Mouse (Mus musculus) Patski (cell line): ENCODE data around the gene Sdc3. TPM values are rescaled to one million over a fixed set of nuclear protein-coding genes. Genes with fewer than 3 reads are reported as not detected.

ENCODE experiments used
- ATAC-seq: fragments of 100-300 bp; one replicate; pipeline ENCODE4 v1.8.0; 2021
- CTCF ChIA-PET: fragments of 350-600 bp; sonication (Branson Sonifier 250); formaldehyde crosslinking; loops from one replicate; lab custom pipeline; 2022; ENCODE audit warnings: inconsistent platforms; lab: Charles Lee
- POLR2A ChIA-PET: fragments of 350-600 bp; sonication (Branson Sonifier 250); formaldehyde crosslinking; loops from one replicate; lab custom pipeline; 2022; ENCODE audit warnings: antibody characterized with exemption, inconsistent platforms; lab: Charles Lee
- DNase-seq: peaks from one replicate; pipeline ENCODE4 v3.0.0-alpha.2; 2011; ENCODE audit warnings: low read depth, low spot score
- H3K27me3 ChIP-seq: fragments of 371-371 bp; one replicate; pipeline ENCODE4 v1.5.1; 2021
- CTCF ChIP-seq: fragments of 100-300 bp; IDR thresholded peaks from one replicate; pipeline ENCODE4 v1.5.1; 2021
- in situ Hi-C: fragments of 300-500 bp; cut with MboI; formaldehyde crosslinking; loops from 3 replicates; pipeline ENCODE4 v1.11.1; 2018; ENCODE audit warnings: low pct_unique_long_range_greater_than_20kb, mixed read lengths
- polyA plus RNA-seq: library from polyadenylated mRNA; unstranded; gene quantifications from one replicate; pipeline ENCODE4 v1.2.3, GENCODE M21; 2021

The Sdc3 gene
- polyA plus RNA-seq, 1 experiment from 2014 or later: 39.8 TPM

GRCm38 (mm10) chr4:130765399-130766160, 26.8 kb upstream of the Sdc3 start:
- in situ Hi-C loops: no loop called here
- TF ChIP-seq CTCF: no peak
- ChIA-PET CTCF (interaction anchor here (0.9 kb wide), 1 partner anchor 13 kb away, joined by 4 read pairs; no protein-coding TSS in a partner anchor), POLR2A (no interaction called here)
- H3K27me3 ChIP-seq: no peaks in the 10 kb centered on the region
- peak; percentile 47 for ATAC-seq
- DNase-seq: peak; percentile 64

- CTCF ChIA-PET: interaction anchor here (1.1 kb wide), 1 partner anchor 9 kb away, joined by 3 read pairs; no protein-coding TSS in a partner anchor
- H3K27me3 ChIP-seq: no peaks in the 10 kb centered on the region
- POLR2A ChIA-PET: no interaction called here
- no peak for DNase-seq
- in situ Hi-C loops: no loop called here
- no peak for TF ChIP-seq CTCF
- no peak for ATAC-seq
Measured at GRCm38 (mm10) chr4:130766387-130766786, 25.9 kb upstream of the Sdc3 start.

DNA sequence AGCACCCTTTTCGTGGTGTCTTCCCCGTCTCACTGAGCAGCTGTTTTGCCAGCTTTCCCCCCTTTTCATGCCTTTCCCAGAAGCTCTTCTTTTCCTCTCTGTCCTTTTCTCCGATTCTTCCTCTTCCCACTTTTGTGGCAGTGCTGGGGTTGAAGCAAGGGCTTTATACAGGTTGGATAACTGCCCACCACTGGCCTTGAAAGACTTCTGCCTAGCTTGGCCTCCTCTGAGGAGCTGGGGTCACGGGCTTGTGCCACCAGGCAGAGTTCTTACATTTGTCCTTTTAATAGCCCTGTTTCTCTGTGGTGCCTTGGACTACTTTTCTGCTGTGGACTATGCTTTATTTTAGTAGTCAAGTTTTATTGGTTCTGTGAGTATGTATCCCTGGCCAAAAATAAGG, 25.4 kb upstream of the Sdc3 start:
- in situ Hi-C loops: no loop called here
- no peak for ATAC-seq
- DNase-seq: no peak
- H3K27me3 ChIP-seq: no peaks in the 10 kb centered on the region
- no peak for TF ChIP-seq CTCF
- CTCF ChIA-PET: interaction anchor here (1.1 kb wide), 1 partner anchor 10 kb away, joined by 3 read pairs; no protein-coding TSS in a partner anchor
- POLR2A ChIA-PET: no interaction called here

DNA sequence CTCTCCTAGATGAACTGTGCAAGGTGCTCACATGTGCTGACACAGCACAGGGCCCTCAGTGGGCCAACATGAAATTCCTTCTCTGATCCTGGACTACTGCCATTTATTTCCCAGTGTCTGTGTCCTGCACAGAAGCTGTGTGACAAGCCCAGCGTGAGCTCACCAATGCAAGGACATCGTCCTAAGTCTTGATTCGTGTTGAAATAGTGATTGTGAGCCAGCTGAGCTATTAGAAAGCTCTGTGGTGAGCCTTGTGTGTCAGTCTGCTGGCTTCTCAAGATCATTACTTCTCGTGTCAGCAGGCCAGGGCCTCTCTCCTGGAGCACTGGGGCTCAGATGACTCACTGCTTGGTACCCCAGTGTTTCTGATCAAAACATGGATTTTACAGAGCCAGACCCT, 18.4 kb upstream of the Sdc3 start:
- no peaks in the 10 kb centered on the region for H3K27me3 ChIP-seq
- in situ Hi-C loops: no loop called here
- ATAC-seq (no peak), DNase-seq (no peak)
- ChIA-PET CTCF (no interaction called here), POLR2A (no interaction called here)
- TF ChIP-seq CTCF: no peak

- ChIA-PET POLR2A (interaction anchor here (0.6 kb wide), 1 partner anchor 28 kb away, joined by 3 read pairs; no protein-coding TSS in a partner anchor), CTCF (no interaction called here)
- ATAC-seq (no peak), DNase-seq (no peak)
- in situ Hi-C loops: loop anchor here (25.0 kb wide), 1 partner anchor 1062 kb away; the partner anchor contains the start of genes Mecr and Ptpru
- TF ChIP-seq CTCF: no peak
- no peaks in the 10 kb centered on the region for H3K27me3 ChIP-seq
Measured at GRCm38 (mm10) chr4:130774822-130775221, 17.5 kb upstream of the Sdc3 start.

DNA sequence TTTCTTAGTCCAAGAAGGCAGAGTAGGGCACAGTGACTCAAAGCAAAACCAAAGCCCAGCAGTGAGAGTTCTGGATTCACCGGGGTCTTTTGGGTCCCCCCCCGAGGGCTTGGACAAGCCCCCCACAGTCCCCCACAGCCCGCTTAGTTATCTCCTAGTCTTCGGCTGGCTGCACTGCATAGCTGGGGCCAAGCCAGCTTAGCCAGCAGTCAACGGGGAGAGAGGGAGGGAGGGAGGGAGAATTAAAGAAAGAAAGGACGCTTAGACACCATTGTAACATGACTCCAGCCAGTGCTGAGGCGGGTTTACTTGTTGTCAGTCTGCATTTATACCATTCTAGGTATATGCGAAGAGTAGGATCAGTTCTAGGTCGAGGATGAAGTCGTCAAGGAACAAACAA, 14.7 kb upstream of the Sdc3 start:
- CTCF ChIA-PET: no interaction called here
- ATAC-seq (no peak), DNase-seq (no peak)
- in situ Hi-C loops: loop anchor here (25.0 kb wide), 1 partner anchor 1060 kb away; the partner anchor contains the start of genes Mecr and Ptpru
- TF ChIP-seq CTCF: no peak
- POLR2A ChIA-PET: no interaction called here
- H3K27me3 ChIP-seq: no peaks in the 10 kb centered on the region

- CTCF ChIA-PET: interaction anchor here (0.9 kb wide), 1 partner anchor 99 kb away, joined by 3 read pairs; no protein-coding TSS in a partner anchor
- DNase-seq: no peak
- TF ChIP-seq CTCF: no peak
- H3K27me3 ChIP-seq: no peaks in the 10 kb centered on the region
- ATAC-seq: no peak
- POLR2A ChIA-PET: no interaction called here
- in situ Hi-C loops: loop anchor here (25.0 kb wide), 1 partner anchor 1058 kb away; the partner anchor contains the start of genes Mecr and Ptpru
Measured at GRCm38 (mm10) chr4:130779037-130779436, 13.3 kb upstream of the Sdc3 start.

DNA sequence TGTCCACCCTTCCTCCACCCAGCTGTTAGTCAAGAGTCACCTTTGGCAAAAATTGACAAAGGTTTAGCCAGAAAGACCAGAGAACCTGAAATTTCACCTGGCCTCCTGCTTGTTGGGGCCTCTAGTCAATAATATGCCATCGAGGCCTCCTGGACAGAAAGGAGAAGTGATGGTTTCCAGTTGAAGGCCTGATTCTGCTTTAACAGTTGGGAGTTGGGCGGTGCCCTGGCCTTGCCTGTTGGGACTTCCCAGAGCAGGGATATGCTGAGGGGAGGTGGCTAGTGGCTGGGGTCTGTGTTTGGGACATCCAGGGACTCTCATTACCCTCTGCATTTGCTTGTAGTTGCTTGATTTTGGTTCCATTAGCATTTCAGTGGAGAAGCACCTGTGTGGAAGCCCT, 9.8 kb upstream of the Sdc3 start:
- no peak for ATAC-seq
- no peaks in the 10 kb centered on the region for H3K27me3 ChIP-seq
- CTCF ChIA-PET: no interaction called here
- POLR2A ChIA-PET: no interaction called here
- DNase-seq: no peak
- in situ Hi-C loops: loop anchor here (25.0 kb wide), 1 partner anchor 1055 kb away; the partner anchor contains the start of genes Mecr and Ptpru
- no peak for TF ChIP-seq CTCF

DNA sequence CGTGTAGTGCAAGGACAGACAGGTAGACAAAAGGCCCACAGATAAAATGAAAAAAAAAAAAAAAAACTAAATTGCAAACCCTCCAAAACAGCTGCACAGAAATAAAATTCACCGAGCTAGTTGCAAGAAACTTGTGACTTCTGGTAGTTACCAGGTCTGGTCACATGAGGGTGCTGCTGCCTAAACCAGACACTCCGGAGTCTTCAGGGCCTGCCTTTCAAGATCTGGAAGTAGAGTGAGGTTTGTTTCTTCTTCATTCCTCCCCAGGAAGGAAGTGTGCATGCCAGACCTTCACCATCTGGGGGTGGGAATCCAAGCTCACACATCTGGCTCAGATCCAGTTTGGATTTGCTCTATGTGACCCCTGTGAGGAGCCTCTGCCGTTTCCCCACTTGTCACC, 7.6 kb upstream of the Sdc3 start:
- in situ Hi-C loops: loop anchor here (5.0 to 25.0 kb wide), 3 partner anchors 93 to 1053 kb away; partner anchors contain the start of genes Mecr and Ptpru
- ATAC-seq (no peak), DNase-seq (no peak)
- CTCF ChIA-PET: interaction anchor here (0.8 to 3.8 kb wide), 7 partner anchors 12 to 108 kb away, joined by 3 to 32 read pairs (median 4); no protein-coding TSS in a partner anchor
- no peak for TF ChIP-seq CTCF
- POLR2A ChIA-PET: interaction anchor here (0.6 kb wide), 1 partner anchor 114 kb away, joined by 7 read pairs; no protein-coding TSS in a partner anchor
- no peaks in the 10 kb centered on the region for H3K27me3 ChIP-seq

GRCm38 (mm10) chr4:130787530-130787929, 4.8 kb upstream of the Sdc3 start:
- CTCF ChIA-PET: interaction anchor here (1.2 to 5.1 kb wide), 3 partner anchors 81 to 104 kb away, joined by 3 to 32 read pairs (median 25); no protein-coding TSS in a partner anchor
- TF ChIP-seq CTCF: no peak
- POLR2A ChIA-PET: no interaction called here
- in situ Hi-C loops: loop anchor here (5.0 to 25.0 kb wide), 3 partner anchors 90 to 1050 kb away; partner anchors contain the start of genes Mecr and Ptpru
- H3K27me3 ChIP-seq: no peaks in the 10 kb centered on the region
- DNase-seq (no peak), ATAC-seq (no peak)
